Mouse (Mus musculus): ENCODE measurements at regions not wholly inside any gene's neighbourhood (a gene's known extent, or its start where the extent isn't known, plus 50 kb on each side); places are given as distances from the start of the nearest gene placed in this dataset.
A peak's percentile ranks its signal among the peaks of the same experiment; 100 is the strongest.

DNA sequence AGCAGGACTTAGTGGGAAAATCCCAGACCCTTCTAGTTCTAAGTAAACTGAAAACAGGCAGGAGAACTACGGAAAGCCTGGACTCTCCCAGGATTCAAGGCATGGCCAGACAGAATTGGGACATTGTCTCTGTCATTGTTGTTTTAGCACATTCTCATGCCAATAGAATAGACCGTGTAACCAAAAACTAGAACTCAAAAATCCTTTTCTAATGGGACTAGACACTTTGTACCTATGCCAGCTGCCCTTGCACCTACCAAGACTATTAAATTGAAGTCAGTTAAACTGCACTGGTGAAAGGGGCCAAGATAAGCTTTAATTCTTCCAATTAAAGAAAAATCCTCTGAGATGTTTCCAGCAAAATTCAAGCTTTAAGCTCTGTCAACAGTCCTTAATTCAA lies 189.8 kb downstream of the Pfkfb3 start:
- dilution Hi-C loops (cut with MboI; ENCODE audit: extremely low pct_ligation_motif_present, extremely low pct_unique_long_range_greater_than_20kb, low sequenced_read_pairs) = no loop called here

GRCm38 (mm10) chr2:11363061-11363464 lies 190.8 kb downstream of the Pfkfb3 start:
- no peak overlapping the region for H3K27ac ChIP-seq (ENCODE audit: insufficient read depth, low read depth)
- no peak overlapping the region for H3K9ac ChIP-seq (ENCODE audit: insufficient read depth, low read depth)
- H3K36me3 ChIP-seq (replicated peaks in 1 of 2; ENCODE audit: control insufficient read depth in 1 of 2, insufficient read depth in 1 of 2, low read length in 1 of 2) = no peaks in the 10 kb centered on the region
- dilution Hi-C loops (cut with MboI; ENCODE audit: extremely low pct_ligation_motif_present, extremely low pct_unique_long_range_greater_than_20kb, low sequenced_read_pairs) = no loop called here
- H3K4me1 ChIP-seq (ENCODE audit: control insufficient read depth in 1 of 2, insufficient read depth in 2 of 2) = peaks cover 19 to 41% of the 10 kb centered on the region in 2 experiments
- H3K27me3 ChIP-seq (replicated peaks) = no peaks in the 10 kb centered on the region
- no peak overlapping the region for H3K4me3 ChIP-seq (replicated peaks in 1 of 3; ENCODE audit: low read depth in 2 of 3, low read length in 2 of 3, poor library complexity in 1 of 3)
- H3K4me2 ChIP-seq (ENCODE audit: insufficient read depth, low read depth, poor library complexity, severe bottlenecking) = no peak overlapping the region
- no peaks in the 10 kb centered on the region for H3K79me2 ChIP-seq (replicated peaks; ENCODE audit: control insufficient read depth, extremely low read depth, insufficient read depth, poor library complexity, severe bottlenecking)
- TF ChIP-seq NELFE (IDR thresholded peaks at IDR 0.05; ENCODE audit: low read depth, low read length) (no peak), TBP (conservative IDR thresholded peaks at IDR 0.05; ENCODE audit: low read depth, low read length) (no peak), ZC3H11A (IDR thresholded peaks at IDR 0.05; ENCODE audit: low read depth, low read length) (no peak), JUND (conservative IDR thresholded peaks at IDR 0.05; ENCODE audit: low read depth, low read length) (no peak), MYC (IDR thresholded peaks at IDR 0.05; ENCODE audit: low read depth, low read length) (no peak), CHD2 (IDR thresholded peaks at IDR 0.05; ENCODE audit: low read length) (no peak)
- no peak for DNase-seq (ENCODE audit: extremely low read depth)
- no peaks in the 10 kb centered on the region for H3K9me3 ChIP-seq (replicated peaks; ENCODE audit: low read length)
- in situ Hi-C loops (cut with MboI; ENCODE audit: low pct_ligation_motif_present, low pct_unique_long_range_greater_than_20kb, low sequenced_read_pairs) = no loop called here

More for the DNA sequence above, 189.8 kb downstream of the Pfkfb3 start:
- Histone ChIP-seq H3K27me3 (replicated peaks) (no peaks in the 10 kb centered on the region), H3K27ac (ENCODE audit: insufficient read depth, low read depth) (no peak overlapping the region), H3K9me3 (replicated peaks; ENCODE audit: low read length) (no peaks in the 10 kb centered on the region), H3K4me3 (replicated peaks in 1 of 3; ENCODE audit: low read depth in 2 of 3, low read length in 2 of 3, poor library complexity in 1 of 3) (no peak overlapping the region), H3K79me2 (replicated peaks; ENCODE audit: control insufficient read depth, extremely low read depth, insufficient read depth, poor library complexity, severe bottlenecking) (no peaks in the 10 kb centered on the region), H3K36me3 (replicated peaks in 1 of 2; ENCODE audit: control insufficient read depth in 1 of 2, insufficient read depth in 1 of 2, low read length in 1 of 2) (no peaks in the 10 kb centered on the region), H3K4me2 (ENCODE audit: insufficient read depth, low read depth, poor library complexity, severe bottlenecking) (no peak overlapping the region), H3K4me1 (ENCODE audit: control insufficient read depth in 1 of 2, insufficient read depth in 2 of 2) (peaks cover 19 to 41% of the 10 kb centered on the region in 2 experiments), H3K9ac (ENCODE audit: insufficient read depth, low read depth) (no peak overlapping the region)
- DNase-seq (ENCODE audit: extremely low read depth) = no peak
- in situ Hi-C loops (cut with MboI; ENCODE audit: low pct_ligation_motif_present, low pct_unique_long_range_greater_than_20kb, low sequenced_read_pairs) = no loop called here
- TF ChIP-seq IRF4 (IDR thresholded peaks at IDR 0.05; ENCODE audit: low read depth, low read length) = 0 out of 2 replicates have a peak, but pooled peaks have one; percentile 35
- TF ChIP-seq ELF1 (IDR thresholded peaks at IDR 0.05; ENCODE audit: low read depth, low read length) = no peak

DNA sequence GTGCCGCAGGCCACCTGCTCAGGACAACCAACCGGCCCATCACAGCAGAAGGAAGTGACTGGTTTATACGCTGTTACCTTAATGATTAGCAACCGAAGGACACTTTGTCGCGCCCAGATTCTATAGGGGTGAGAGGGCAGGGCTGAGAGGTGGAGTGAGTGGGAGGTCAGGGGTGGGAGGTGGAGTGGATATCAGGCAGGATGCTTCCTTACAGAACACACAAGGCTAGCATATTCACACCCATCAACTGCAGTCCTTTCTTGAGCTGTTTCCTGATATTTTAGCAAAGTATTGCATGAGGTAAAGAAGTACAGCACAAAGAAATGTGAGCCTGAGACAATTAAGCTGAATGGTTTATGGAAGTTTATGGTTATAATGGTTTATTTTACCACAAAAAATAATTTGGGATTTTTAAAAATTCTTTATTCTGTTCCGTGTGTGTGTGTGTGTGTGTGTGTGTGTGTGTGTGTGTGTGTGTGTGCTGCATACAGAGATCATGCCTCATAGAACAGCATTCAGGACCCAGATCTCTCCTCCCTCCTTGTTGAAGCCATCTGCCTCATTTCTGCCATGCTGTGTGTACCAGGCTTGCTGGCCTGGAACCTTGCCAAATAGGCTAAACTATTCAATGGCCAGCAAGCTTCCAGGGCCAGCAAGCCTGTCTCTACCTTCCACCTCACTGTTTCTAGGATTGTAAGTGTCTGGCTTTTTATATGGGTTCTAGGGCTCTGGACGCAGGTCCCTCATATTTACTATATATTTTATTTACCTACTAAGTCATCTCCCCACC lies 190.5 kb downstream of the Prkcq start:
- H3K36me3 ChIP-seq (replicated peaks in 1 of 2; ENCODE audit: control insufficient read depth in 1 of 2, insufficient read depth in 1 of 2, low read length in 1 of 2) = no peaks in the 10 kb centered on the region
- peaks cover 19 to 41% of the 10 kb centered on the region in 2 experiments for H3K4me1 ChIP-seq (ENCODE audit: control insufficient read depth in 1 of 2, insufficient read depth in 2 of 2)
- no peaks in the 10 kb centered on the region for H3K9me3 ChIP-seq (replicated peaks; ENCODE audit: low read length)
- no peaks in the 10 kb centered on the region for H3K27me3 ChIP-seq (replicated peaks)
- no peak overlapping the region for H3K27ac ChIP-seq (ENCODE audit: insufficient read depth, low read depth)
- in situ Hi-C loops (cut with MboI; ENCODE audit: low pct_ligation_motif_present, low pct_unique_long_range_greater_than_20kb, low sequenced_read_pairs) (no loop called here), dilution Hi-C loops (cut with MboI; ENCODE audit: extremely low pct_ligation_motif_present, extremely low pct_unique_long_range_greater_than_20kb, low sequenced_read_pairs) (no loop called here)
- no peak overlapping the region for H3K9ac ChIP-seq (ENCODE audit: insufficient read depth, low read depth)
- H3K4me3 ChIP-seq (replicated peaks in 1 of 3; ENCODE audit: low read depth in 2 of 3, low read length in 2 of 3, poor library complexity in 1 of 3) = no peak overlapping the region
- no peaks in the 10 kb centered on the region for H3K79me2 ChIP-seq (replicated peaks; ENCODE audit: control insufficient read depth, extremely low read depth, insufficient read depth, poor library complexity, severe bottlenecking)
- TF ChIP-seq RCOR1 (conservative IDR thresholded peaks at IDR 0.05; ENCODE audit: low read depth, low read length) = no peak
- TF ChIP-seq EP300 (IDR thresholded peaks at IDR 0.05; ENCODE audit: low read length) = no peak
- TF ChIP-seq ELF1 (IDR thresholded peaks at IDR 0.05; ENCODE audit: low read depth, low read length) = no peak
- no peak for TF ChIP-seq MAX (IDR thresholded peaks at IDR 0.05; ENCODE audit: low read length)
- no peak for TF ChIP-seq SMC3 (IDR thresholded peaks at IDR 0.05; ENCODE audit: low read depth, low read length)
- no peak for TF ChIP-seq ZKSCAN1 (IDR thresholded peaks at IDR 0.05; ENCODE audit: borderline replicate concordance, low read depth, low read length)
- DNase-seq (ENCODE audit: extremely low read depth) = no peak
- H3K4me2 ChIP-seq (ENCODE audit: insufficient read depth, low read depth, poor library complexity, severe bottlenecking) = no peak overlapping the region

Measured in CH12.LX (cell line).